Mouse (Mus musculus): ENCODE results near the gene Galp.

Galp gene

GRCm38 (mm10) chr7:6196790-6197189 is at the start of gene Galp:
Gene Galp, plus strand, starts transcription at chr7:6197090.
- no peak for DNase-seq (ENCODE audit: low spot score in 2 of 2)

GRCm38 (mm10) chr7:6147688-6148087 is 49.2 kb upstream of the Galp start:
- DNase-seq (ENCODE audit: low spot score in 2 of 2), result no peak

DNA sequence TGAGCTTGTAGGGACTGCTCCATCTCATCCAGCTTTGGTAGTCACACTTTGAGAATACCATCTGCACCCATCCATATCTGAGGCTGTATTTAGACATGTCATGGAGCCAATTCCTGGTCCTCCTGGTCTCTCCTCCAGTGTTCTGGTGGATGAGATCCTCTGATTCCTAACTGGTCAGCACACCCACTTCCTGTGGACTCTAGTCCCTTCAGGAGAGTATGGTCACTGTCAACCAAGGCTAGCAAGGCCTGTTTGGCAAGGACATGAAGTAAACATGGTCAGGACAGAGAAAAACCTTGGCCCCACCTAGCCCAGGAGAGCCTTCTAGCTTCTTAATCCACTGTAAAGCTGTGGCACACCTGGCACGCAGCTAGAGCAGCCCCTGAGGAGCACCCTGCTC is 45.6 kb upstream of the Galp start:
- no peak for DNase-seq (ENCODE audit: low spot score in 2 of 2)

GRCm38 (mm10) chr7:6152036-6152435 is 44.9 kb upstream of the Galp start:
- no peak for DNase-seq (ENCODE audit: low spot score in 2 of 2)

- DNase-seq (ENCODE audit: low spot score in 2 of 2), result no peak
Measured at GRCm38 (mm10) chr7:6153131-6153530, 43.8 kb upstream of the Galp start.

GRCm38 (mm10) chr7:6154164-6154563 is 42.7 kb upstream of the Galp start:
- DNase-seq (ENCODE audit: low spot score in 2 of 2), result no peak

- peak; percentile 55 to 85 for DNase-seq (ENCODE audit: low spot score in 2 of 2)
Measured at GRCm38 (mm10) chr7:6155031-6155872, 41.6 kb upstream of the Galp start.

DNA sequence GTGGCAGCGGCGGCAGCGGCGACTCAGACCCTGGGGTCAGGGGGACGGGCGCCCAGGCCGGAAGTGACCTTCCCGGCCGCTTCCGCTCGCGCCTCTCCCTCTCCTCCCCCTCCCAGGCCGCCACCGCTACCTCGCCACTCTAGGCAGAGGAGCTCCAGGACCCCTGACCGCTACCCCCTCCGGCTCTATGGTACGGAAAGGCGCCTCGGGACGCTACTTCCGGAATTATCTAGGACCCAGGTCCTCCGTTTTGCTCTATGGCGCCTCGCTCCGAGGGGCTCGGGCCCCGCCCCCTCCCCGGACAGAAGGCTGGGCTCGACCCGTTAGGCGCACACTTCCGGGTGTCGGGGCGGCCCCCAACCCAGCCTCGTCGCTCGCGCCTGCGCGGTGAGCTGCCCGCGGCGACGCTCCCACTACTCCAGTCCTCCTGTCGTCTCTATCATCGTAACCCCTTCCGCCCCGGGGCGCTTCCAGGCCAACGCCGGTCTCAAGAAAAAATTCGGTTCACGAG is 40.9 kb upstream of the Galp start, which contains the start of gene Zfp787:
Gene Zfp787 (minus strand): TSS at position 97 of the 511 bp plus-strand sequence.
- DNase-seq (ENCODE audit: low spot score in 2 of 2), result peak; percentile 81 to 91

DNA sequence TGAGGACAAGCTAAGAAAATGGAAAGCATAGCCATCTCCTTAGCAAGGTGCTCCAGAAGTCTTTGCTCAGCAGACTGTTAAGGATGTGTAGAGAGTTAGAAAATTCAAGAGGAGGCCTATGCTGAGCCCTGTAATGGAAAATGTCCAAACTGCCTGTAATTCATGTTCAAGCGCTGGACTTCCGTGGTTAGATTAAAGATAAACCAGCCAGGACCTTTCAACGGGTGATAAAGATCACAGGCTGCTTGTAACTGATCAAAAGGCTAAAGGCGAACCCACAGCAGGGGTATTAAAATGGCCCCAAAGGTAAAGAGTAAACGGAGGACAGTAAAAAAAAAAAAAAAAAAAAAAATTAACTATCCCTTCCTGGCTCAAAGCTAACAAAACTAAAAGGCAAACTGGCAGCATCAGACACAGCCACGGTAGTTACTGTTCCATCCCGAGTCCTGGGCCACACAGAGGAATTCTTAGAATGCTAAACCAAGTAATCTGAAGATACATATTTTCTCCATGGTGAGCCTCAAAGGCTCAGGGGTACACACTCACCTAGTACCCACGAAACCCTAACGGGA is 39.9 kb upstream of the Galp start:
- DNase-seq (ENCODE audit: low spot score in 2 of 2), result no peak

GRCm38 (mm10) chr7:6157479-6157878 is 39.4 kb upstream of the Galp start:
- DNase-seq (ENCODE audit: low spot score in 2 of 2), result no peak

DNA sequence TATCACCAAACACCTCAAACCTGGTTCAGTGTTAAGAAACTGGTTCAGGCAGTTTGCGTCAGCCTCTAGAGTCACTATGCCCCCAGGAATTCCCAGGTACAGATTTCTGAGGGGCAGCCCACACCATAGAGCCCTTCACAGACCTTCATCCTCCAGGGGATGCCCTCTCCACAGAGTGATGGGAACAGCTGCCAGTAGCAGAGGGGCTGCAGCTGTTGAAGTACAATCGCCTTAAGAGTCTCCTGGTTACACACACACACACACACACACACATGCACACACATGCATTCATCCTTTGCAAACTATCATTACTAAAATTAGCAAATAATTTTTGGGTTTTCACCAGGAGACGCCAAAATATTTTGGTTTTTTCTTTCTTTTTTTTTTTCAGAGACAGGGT is 37.3 kb upstream of the Galp start:
- DNase-seq (ENCODE audit: low spot score in 2 of 2), result no peak

DNA sequence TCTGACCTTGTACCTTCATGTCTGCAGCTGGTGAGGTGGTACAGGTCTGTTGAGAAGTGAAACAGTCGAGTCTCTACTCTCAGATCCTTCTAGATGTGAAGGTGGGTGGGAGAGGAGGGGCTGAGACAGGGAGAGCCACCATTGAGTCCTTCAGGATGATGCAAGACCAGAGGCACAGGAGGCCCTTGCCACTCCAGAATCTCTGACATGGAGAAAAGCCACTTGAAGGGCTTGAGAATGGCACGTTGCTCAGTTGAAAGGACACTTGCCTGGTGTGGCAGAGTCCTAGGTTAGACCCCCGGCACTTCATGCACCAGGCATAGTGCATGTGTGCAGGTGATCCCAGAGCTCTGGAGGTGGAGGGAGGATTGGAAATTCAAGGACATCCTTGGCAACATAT is 35.3 kb upstream of the Galp start:
- no peak for DNase-seq (ENCODE audit: low spot score in 2 of 2)

DNA sequence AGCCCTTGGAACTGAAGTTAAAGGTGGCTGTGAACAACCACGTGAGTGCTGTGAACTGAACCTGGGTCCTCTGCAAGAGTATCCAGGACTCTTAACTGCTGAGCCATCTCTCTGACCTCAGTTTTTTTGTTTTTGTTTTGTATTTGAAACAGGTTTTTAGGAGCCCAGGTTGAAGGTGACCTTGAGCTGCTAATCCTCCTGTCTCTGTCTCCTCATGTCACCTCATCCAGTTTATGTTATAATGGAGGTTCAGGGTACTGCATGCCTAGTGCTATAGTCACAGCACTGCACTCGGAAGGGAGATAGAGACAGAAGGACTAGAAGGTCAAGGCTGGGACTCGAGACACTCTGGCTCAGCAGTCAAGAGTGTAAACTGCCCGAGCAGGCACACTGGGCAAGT is 34.7 kb upstream of the Galp start:
- DNase-seq (ENCODE audit: low spot score in 2 of 2), result no peak

DNA sequence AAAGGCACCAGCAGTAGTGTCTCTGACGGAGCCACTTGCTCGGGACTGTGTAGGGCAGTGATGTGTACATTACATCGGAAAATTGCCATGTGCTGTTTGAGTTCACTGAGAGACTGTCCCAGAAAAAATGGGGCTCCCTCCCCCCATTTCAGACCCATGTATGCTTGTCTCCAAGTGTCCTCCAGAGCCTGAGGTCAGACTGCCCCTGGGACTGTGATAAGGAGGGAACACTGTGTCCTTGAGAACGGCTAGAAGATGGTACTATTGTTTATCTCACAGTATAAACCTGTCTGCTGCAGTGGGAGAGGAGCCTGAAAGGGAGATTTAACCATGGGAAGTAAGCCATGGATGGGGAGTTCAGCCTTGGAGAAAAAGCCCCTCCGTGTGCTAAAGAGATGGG is 32.2 kb upstream of the Galp start:
- no peak for DNase-seq (ENCODE audit: low spot score in 2 of 2)

DNA sequence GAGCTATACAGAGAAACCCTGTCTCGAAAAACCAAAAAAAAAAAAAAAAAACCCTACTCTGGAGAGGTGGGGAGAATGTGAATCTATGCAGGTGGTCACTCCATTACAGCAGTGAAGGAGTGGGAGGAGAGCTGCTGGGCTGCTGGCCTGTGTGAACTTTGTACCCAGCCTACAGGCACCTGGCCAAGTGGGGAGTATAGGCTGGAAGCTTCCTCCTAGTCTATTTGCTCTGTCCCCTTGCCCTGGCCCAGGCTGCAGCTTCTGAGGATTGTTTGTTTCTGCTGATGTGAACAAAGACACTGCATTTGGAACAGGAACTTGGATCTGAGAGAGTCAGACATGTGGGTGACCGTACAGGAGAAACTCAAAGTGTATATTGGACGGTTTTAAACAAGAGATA is 27.5 kb upstream of the Galp start:
- no peak for DNase-seq (ENCODE audit: low spot score in 2 of 2)

GRCm38 (mm10) chr7:6170391-6170790 is 26.5 kb upstream of the Galp start:
- DNase-seq (ENCODE audit: low spot score in 2 of 2), result no peak

DNA sequence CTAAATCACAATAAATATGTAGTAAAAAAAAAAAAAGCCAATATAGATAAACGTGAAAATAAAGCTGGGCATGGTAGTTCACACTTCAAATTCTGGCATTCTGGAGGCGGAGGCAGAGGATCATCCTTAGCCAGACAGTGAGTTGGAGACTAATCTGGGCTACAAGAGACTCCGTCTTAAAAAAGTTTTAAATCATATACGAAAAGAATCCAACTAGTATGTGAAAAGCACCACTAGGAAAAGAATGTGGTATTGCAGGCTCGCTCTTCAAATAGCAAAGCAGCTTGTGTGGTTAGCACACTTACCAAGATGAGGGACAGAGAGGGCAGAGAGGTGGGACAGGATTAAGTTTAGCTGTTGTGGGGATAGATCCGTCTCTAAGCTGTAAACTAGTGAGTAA is 26.0 kb upstream of the Galp start:
- DNase-seq (ENCODE audit: low spot score in 2 of 2), result no peak

GRCm38 (mm10) chr7:6171444-6172005 is 25.4 kb upstream of the Galp start:
- peak; percentile 53 to 82 for DNase-seq (ENCODE audit: low spot score in 2 of 2)

GRCm38 (mm10) chr7:6172006-6172649 is 24.8 kb upstream of the Galp start, which contains the start of gene Zfp444:
Gene Zfp444, plus strand, starts transcription at chr7:6172226.
- peak; percentile 83 to 95 for DNase-seq (ENCODE audit: low spot score in 2 of 2)

DNA sequence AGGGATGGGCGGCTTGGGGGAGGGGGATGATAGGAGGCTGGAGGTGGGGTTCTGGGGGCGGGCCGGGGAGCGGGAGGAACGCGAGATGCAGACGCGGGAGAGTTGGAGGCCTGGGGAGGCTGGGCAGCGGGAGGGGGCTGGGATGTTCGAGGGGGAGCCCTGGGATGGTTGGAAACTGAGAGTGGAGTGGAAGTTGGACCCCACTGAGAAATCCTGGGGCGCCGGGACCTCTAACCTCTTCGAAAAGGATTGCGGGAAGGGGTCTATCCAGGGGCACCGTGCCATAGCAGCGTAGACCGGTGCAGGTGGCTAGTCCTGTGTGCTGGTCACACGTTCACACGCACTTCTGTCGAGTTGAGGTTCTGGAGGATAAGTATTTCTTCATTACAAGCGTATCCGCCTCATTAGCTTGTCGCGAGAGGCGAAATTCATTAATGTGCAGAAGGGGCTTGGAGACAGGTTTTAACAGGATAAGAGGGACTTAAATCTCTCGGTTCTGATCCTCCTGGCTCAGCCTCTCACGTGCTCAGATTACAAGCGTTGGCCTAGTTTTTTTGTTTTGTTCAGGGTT is 24.1 kb upstream of the Galp start:
- no peak for DNase-seq (ENCODE audit: low spot score in 2 of 2)

DNA sequence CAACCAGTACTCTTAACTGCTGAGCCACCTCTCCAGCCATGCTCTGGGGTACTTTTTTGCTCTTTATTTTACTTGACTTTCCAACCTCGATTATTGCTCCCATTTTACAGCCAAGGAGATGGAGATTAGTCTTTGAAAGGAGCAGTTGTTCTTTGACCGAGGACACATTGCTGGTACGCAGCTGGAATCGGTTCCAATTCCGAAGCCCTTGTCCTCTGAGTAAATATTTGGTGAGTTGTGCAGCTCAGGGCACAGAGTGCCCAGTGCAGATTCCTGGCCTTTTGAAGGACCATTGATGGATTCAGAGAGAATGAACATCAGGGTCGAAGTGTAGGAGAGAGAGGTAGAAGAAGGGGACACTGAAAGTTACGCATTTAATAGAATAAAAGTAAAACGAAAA is 23.0 kb upstream of the Galp start:
- no peak for DNase-seq (ENCODE audit: low spot score in 2 of 2)

Data from spleen, postnatal 10 days (tissue).